Mouse (Mus musculus) lung, adult 18-20 months (tissue): ENCODE data around the gene Gm9945.

Source experiments
- DNase-seq, 2 experiments: peaks; one replicate each; pipeline ENCODE4 v3.0.0; 2022; ENCODE audit warnings: mixed read lengths in 2 of 2

The Gm9945 gene

DNA sequence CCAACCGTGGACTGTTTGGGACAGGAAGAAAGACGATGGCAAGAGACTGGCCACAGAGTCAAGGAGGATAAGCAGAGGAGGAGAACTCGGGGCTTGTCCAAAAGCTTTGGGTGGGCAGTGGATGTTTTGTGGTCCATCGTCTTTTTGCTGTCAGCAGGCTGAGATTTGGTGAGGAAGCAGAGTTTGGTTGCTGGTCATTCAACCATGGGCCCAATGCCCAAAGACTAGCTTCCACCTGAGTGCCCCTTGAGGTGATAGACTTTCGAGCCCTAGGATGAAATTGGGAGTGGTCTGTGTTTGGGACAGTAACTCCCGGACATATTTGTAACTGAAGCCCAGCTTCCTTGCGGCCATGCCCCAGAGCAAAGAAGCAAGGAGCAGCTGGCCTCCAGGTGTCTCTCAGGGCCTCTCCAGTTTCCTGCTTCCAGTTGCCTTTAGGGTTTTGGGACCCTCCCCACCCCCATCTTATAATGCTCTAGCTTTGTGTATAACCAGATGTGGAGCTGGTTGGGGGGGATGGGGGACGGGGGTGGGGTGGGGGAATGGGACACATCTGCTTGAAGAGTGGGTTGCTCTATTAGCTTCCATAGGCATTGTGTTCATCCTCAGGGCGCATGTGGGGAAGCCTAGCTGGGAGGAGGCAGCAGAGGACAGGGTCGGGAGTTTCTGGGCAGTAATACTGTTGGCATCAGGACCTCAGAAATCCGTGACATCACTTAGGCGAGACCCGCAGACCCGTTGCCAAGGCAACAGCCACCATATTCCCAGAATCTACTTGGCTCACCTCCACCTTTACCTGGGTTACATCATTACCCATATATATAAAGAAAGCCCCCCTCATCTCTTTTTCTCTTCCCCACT is 43.8 kb downstream of the Gm9945 start:
- DNase-seq: no peak

DNA sequence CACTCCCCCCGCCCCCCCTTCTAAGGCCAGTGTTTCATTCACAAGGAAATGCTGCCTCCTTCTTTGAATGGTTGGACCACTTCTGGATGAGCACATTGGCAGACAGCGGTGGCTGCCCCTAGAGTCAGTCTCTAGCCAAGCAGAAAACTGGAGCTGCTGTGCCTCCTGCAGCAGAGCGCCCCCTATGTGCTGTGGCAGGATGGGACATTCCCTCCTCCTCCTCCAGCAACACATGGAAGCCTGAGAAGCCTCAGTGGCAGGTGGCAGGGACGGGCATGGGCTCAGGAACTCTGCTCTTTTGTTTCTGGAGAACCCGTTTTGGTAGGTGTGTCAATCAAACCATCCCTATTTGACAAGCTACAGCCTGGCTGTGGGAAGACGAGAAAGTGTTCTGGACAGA is 44.9 kb downstream of the Gm9945 start:
- peak in 1 of 2 experiments; percentile 50 for DNase-seq

DNA sequence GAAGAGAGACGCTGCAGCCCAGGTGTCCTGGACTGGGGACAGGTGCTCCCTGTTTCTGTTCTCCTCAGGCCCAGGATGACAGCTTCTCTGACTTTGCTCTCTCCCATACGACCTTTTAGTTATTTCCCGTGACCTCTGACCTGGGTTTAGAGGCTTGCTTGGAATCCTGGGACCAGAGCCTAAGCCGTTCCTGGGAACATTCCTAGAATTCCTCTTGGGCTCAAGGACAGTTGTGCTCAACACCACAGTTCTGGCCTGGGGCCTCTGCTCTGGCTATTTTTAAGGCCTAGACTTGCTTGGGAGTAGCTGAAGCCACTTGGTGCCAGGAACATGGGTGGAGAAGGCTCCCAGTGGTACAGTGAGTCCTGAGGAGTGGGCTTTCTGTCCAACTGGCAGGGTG is 45.5 kb downstream of the Gm9945 start:
- peak; percentile 51 to 65 for DNase-seq

- DNase-seq: no peak
Measured at GRCm38 (mm10) chr11:53528397-53529252, 48.7 kb downstream of the Gm9945 start.

DNA sequence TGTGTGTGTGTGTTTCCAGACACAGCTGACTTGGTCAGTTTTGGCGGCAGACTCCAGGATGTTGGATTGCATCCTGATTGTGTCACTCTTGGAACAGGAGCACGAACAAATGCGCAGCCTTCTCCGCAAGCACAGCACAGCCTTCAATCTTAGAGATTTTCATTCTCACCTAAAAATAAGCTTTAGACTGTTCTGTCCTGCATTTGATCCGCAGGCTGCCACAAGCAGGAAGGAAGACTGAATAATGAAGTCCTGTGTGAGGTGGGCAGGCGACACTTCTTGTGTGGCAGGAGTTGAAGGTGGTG is 49.2 kb downstream of the Gm9945 start:
- DNase-seq: peak; percentile 54 to 61

DNA sequence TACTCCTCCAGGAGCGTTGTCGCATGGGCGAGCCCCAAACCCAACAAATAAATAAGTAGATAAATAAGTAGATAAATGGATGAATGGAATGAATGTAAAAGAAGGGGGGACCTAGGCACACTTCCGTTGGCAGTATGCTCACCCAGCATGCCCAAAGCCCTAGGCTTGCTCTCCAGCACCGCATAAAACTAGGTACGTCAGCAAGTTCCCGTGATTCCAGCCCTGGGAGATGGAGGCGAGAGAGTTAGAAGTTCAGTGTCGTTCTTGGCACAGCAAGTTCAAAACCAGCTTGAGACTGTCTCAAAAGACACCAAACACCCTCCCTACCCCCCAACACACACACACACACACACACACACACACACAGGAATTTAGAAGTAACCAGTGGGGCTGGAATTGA is 50.0 kb downstream of the Gm9945 start:
- no peak for DNase-seq
